Mouse (Mus musculus): ENCODE data around the gene Klrc2.
"Not testable (repeated sequence)": the region's sequence is repeated elsewhere in the genome, so short reads cannot be mapped to it uniquely, and the experiment has no call there.

Gene Klrc2

GRCm38 (mm10) chr6:129660589-129660988 is at the start of gene Klrc2:
TSS of gene Klrc2 (minus strand) at chr6:129660689.
- not testable (repeated sequence) for DNase-seq

GRCm38 (mm10) chr6:129691436-129691835 is 30.9 kb upstream of the Klrc2 start:
- DNase-seq: not testable (repeated sequence)

- DNase-seq: no peak
Observed at GRCm38 (mm10) chr6:129680379-129680778, 19.9 kb upstream of the Klrc2 start.

- no peak for DNase-seq
Observed at GRCm38 (mm10) chr6:129678873-129679272, 18.4 kb upstream of the Klrc2 start, which contains the start of gene Klrc1. TSS of gene Klrc1 (minus strand) at chr6:129678973.

- not testable (repeated sequence) for DNase-seq
Observed at GRCm38 (mm10) chr6:129661301-129661700, 812 bp upstream of the Klrc2 start.

- DNase-seq: not testable (repeated sequence)
Observed at GRCm38 (mm10) chr6:129644054-129644453, 16.4 kb downstream of the Klrc2 start.

GRCm38 (mm10) chr6:129643237-129643636 is 17.3 kb downstream of the Klrc2 start, which contains the start of gene Klrc3:
TSS of gene Klrc3 (minus strand) at chr6:129643337.
- not testable (repeated sequence) for DNase-seq

- DNase-seq: not testable (repeated sequence)
Observed at GRCm38 (mm10) chr6:129631046-129631445, 29.4 kb downstream of the Klrc2 start.

- DNase-seq: no peak
Observed at GRCm38 (mm10) chr6:129623735-129624134, 36.8 kb downstream of the Klrc2 start, which contains the start of gene Klrk1. TSS of gene Klrk1 (minus strand) at chr6:129623864.

GRCm38 (mm10) chr6:129608372-129608771 is 52.1 kb downstream of the Klrc2 start:
- no peak for DNase-seq

Data from lung, adult 18-20 months (tissue).